Mouse (Mus musculus) R1 (cell line): ENCODE results near the gene Adam19.

ENCODE experiments used
- DNase-seq: peaks from one replicate; pipeline ENCODE4 v3.0.0-alpha.2; 2018; ENCODE audit warnings: low read depth, low spot score

The Adam19 gene

DNA sequence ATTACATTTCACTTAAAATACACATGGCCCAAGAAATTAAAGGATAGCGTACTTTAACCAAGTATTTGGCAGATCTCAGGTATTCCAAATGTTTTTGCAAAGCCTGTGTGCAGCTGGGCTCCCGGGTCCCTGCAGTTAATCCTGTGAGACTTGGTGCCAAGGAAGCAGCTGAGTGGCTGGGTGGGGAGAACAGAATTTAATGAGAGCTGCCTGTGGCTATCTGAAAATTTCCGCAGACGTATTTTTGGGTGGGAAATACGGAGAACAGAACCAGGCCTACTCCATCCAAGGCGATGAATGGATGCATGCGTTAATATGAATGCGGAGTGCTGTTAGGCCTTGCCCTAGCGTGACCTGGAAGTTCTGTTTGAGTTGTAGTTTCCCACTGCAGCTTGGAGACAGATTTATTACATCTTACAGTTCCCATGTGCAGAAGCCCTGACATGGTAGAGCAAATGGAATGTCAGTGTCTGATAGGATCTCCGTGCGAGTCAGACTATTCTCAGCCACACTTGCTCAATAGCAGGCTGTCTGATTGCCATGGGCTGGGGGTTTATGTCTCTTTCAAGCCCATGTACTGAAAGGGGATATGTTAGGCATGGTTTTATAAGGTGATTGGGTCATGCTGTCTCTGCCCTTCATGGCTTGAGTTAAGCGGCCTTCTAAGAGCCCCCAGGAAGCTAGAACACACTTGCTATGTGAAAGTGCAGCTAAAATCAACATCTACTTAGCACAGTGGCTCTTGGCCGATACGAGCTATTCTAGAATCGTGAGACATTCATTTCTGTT lies 17.5 kb downstream of the Adam19 start:
- DNase-seq, result no peak

- no peak for DNase-seq
Observed at GRCm38 (mm10) chr11:46073850-46074688, 18.3 kb downstream of the Adam19 start.

DNA sequence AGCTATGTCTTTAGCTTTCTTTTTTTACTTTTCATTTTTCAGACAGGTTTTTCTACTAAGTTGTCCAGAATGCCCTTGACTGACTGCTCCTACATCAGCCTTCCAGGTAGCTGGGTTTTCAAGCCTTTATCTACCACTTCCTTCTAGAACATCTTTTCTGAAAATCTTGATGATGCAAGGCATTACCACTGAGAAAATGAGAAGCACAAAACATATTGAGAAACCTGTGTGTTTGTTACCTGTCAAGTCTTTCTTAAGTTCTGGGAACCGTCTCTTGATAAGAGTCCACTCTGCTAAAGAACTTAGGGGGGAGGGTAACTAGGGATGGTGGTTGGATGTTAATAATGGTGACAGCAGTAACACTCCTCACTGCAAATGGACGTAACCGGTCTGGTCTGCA lies 19.7 kb downstream of the Adam19 start:
- DNase-seq, result no peak

DNA sequence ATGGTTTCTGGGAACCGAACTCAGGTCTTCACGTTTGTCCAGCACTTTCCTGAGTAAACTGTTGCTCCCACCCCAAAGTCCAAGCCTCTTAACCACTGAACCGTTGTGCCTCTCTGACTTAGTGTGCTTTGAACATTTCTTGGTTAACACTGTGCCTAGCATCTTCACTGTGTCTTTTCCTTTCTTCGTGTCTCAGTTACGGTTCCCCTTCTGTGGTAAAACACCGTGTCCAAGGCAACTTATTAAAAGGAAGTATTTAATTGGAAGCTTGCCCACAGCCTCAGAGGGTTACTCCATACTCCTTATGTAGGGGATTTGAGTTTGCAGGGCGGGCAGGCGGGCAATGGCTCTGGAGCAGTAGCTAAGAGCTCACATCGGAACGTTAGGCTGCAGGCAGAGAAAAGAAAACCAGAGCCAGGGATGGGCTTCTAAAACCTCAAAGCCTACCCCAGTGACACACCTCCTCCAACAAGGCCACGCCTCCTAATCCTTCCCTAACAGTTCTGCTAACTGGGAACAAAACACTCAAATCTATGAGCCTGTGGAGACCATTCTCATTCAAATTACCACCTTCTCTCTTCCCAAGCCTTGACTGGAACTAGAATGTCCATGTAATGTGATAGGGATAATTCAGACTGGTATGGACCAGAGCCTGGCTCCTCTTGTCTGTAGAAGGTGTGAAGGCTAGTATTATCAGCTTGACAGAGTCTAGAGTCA lies 20.8 kb downstream of the Adam19 start:
- peak; percentile 85 for DNase-seq

DNA sequence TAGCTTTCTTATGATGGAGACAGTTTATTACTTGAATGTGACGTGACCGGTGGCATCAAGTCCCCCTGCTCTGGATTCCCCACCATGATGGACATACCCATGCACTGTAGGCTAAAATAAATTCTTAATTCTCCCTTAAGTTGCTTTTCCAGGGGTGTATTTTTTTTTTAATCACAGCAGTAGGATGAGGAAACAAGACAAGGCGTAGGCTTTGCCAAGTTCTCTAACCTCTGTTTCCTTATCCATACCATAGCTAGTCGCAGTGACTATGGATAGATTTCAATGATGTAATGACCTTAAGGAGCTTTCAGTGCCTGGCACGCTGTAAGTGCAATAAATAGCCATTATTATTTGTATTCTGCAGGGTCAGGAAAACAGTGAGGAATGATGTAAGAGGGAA lies 21.5 kb downstream of the Adam19 start:
- DNase-seq, result no peak

GRCm38 (mm10) chr11:46077732-46078375 lies 22.1 kb downstream of the Adam19 start:
- DNase-seq, result no peak

DNA sequence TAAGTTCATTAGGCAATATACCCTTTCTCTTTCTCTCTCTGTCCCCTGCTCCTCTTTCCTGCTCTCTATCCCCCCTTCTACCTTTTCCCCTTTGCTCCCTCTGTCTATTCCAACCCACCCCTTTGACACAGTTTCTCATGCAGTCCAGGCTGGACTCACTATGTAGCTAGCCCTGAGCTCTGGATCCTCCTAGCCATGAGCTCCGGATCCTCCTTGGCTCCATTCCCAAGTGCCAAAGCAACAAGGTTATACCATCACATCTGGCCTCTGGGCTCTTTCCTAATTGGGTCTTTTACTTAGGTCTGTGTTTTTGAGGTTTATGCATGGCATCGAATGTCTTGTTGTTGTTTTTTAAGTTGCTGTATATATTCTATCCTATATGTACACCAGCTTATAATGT lies 25.3 kb downstream of the Adam19 start:
- no peak for DNase-seq

DNA sequence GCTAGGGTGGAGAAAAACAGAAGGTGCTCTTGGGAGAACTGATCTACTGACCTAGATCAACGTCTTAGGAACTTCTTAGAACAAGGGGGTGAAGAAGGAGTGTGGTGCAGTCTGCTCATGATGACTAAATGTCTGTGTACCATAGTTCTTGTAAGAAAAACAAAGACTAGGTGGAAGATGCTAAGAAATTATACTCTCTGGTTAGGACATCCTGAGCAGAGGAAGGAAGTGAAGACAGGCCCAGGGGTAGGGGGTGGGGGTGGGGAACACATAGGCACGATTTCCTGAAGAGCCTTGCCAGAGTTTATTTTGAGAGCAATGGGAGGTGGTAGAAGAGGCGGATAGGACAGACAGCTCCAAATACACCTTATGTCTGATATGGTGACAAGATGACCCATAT lies 27.6 kb downstream of the Adam19 start:
- no peak for DNase-seq

GRCm38 (mm10) chr11:46083835-46084444 lies 28.1 kb downstream of the Adam19 start:
- no peak for DNase-seq

GRCm38 (mm10) chr11:46084568-46084967 lies 28.8 kb downstream of the Adam19 start:
- no peak for DNase-seq

DNA sequence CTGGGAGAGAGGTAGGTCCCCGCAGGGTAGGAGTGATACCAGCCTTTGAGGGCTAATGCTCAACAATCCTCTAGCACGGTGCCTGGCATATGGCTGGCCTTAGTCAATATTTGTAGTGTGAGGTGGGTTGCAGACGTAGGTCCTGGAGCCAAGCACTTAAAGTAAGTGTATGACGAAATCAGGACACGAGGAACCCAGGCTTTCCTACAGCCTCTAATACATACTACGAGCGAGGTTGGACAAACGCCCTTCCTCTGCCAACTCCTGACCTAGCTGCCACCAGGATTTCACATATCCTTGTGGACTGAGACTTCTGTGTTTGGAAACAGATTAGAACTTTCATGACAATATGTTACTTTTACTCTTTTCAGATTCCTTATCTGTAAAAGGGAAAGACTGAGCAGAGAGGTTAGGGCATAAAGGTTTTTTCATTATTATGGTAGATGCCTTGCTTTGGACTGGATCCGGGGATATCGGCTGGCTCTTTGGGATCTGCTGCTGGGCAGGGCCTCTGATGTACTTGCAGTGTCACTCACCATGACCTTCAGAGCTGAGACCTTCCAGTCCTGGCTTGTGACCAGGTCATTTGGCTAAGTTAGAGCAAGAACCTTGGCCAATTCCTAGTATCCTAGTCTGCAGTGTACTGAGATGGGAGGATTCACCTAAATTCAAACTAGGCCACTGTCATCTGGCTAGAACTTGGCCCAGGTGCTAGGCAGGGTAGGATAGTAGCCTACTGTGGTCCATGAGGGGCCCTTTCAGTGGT lies 29.8 kb downstream of the Adam19 start:
- no peak for DNase-seq

DNA sequence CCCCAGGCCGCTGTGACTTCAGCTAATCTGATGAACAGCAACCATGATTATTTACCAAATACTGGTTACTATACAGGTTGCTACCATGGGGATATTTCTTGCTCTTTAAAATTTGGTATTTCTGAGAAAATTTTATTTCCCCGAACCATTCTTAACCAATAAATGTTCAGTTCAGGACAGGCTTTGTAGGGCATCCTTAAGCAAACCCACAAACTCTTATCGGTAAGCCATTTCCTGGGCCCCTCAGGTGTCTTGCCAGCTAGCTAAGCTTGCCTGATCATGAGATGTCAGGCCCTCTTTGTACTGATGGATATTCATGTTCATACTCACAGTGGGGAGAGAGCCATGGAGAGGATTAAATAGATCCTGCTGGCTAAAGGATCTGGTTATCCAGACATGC lies 30.7 kb downstream of the Adam19 start:
- no peak for DNase-seq

DNA sequence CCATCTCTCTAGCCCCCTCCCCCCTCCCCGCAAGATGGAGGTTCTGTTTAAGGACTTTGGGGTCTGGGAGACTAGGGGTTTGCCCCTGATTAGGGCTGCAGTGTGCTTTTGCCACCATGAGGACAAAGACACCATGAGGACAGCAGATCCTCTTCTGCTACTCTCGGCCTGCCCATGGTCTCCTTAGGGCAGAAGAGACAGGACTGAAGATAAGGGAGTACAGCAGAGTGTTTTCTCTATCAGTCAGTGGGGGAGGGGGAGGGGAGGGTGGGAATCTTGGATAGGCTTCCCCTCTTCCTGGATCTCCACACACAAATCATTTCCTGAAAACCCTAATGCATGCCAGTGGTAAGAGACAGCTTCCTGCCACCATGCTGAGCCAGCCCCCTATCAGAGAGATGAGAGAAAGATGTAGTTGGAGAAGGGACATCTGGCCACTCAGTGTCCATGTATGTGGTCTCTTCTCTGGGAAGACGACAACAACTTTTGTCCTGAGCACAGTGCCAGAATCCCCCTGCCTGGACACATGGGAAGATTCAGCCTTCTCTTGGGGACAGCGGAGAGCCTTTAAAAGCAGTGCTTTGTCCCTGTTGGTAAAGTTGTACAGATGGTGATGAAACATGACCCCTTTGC lies 33.4 kb downstream of the Adam19 start:
- DNase-seq, result no peak

- DNase-seq, result peak; percentile 28
Observed at GRCm38 (mm10) chr11:46090036-46090725, 34.4 kb downstream of the Adam19 start.

- peak; percentile 45 for DNase-seq
Observed at GRCm38 (mm10) chr11:46090951-46091667, 35.3 kb downstream of the Adam19 start.

GRCm38 (mm10) chr11:46092121-46092520 lies 36.3 kb downstream of the Adam19 start:
- DNase-seq, result no peak

- DNase-seq, result peak; percentile 42
Observed at GRCm38 (mm10) chr11:46095477-46096264, 39.9 kb downstream of the Adam19 start.

GRCm38 (mm10) chr11:46096265-46096649 lies 40.5 kb downstream of the Adam19 start:
- no peak for DNase-seq
